Comparison of ENCODE assay signal across 26 mouse cellular contexts in genomic region chr3:150852107-150852506, GRCm38 (mm10).
A peak's percentile ranks its signal among the peaks of the same experiment; 100 is the strongest.
DNase-seq lines count a peak whose midpoint lies in the region; ATAC-seq lines count a peak whose summit lies in the region.
"Had no signal": no experiment of that assay in that cellular context is flagged by ENCODE, and none has a peak within 500 bp of the region (broad histone marks: within the 10 kb centered on the region; RNA-seq: fewer than 3 reads in every experiment).

No protein-coding gene starts in this region.

- no peaks in the 10 kb centered on the region for H3K27me3 ChIP-seq in hindbrain, embryonic 11.5 days (ENCODE audit: control insufficient read depth, insufficient read depth, low read length)
- H3K27me3 ChIP-seq in hindbrain, embryonic 16.5 days (replicated peaks; ENCODE audit: control insufficient read depth, insufficient read depth, low read length): no peaks in the 10 kb centered on the region
- H3K27me3 ChIP-seq: CH12.LX; limb, embryonic 13.5 days; liver, embryonic 12.5 days; neural tube, embryonic 12.5 days had no signal

- no peak overlapping the region for H3K4me2 ChIP-seq in hindbrain, embryonic 11.5 days (replicated peaks; ENCODE audit: low read depth, low read length)
- H3K4me2 ChIP-seq in hindbrain, embryonic 16.5 days (ENCODE audit: low read length): no peak overlapping the region
- H3K4me2 ChIP-seq: heart, embryonic 11.5 days; limb, embryonic 13.5 days; liver, embryonic 12.5 days; neural tube, embryonic 12.5 days had no signal

- ATAC-seq in hindbrain, embryonic 11.5 days (ENCODE audit: low FRiP score): peak; percentile 59; the same call in 1 of the 2 replicates
- ATAC-seq in hindbrain, embryonic 16.5 days: no peak
- ATAC-seq: activated CD4-positive, CD25-positive, alpha-beta regulatory T cell, adult 4 months; liver, embryonic 12.5 days had no signal

- H3K9ac ChIP-seq in hindbrain, embryonic 11.5 days (ENCODE audit: low read depth, low read length): no peak overlapping the region
- H3K9ac ChIP-seq in hindbrain, embryonic 16.5 days (ENCODE audit: low read depth, low read length): no peak overlapping the region
- H3K9ac ChIP-seq: limb, embryonic 13.5 days; liver, embryonic 12.5 days; neural tube, embryonic 12.5 days had no signal

- no peak overlapping the region for H3K27ac ChIP-seq in hindbrain, embryonic 11.5 days (ENCODE audit: low read depth, low read length)
- H3K27ac ChIP-seq in hindbrain, embryonic 16.5 days (ENCODE audit: low read depth, low read length): no peak overlapping the region
- H3K27ac ChIP-seq: gastrocnemius, adult 2 months; kidney, postnatal 0 days; limb, embryonic 13.5 days; liver, embryonic 12.5 days; neural tube, embryonic 12.5 days had no signal

- no peaks in the 10 kb centered on the region for H3K36me3 ChIP-seq in hindbrain, embryonic 11.5 days (ENCODE audit: control insufficient read depth, insufficient read depth, low read length)
- no peaks in the 10 kb centered on the region for H3K36me3 ChIP-seq in hindbrain, embryonic 16.5 days (ENCODE audit: control insufficient read depth, insufficient read depth, low read length)
- H3K36me3 ChIP-seq: G1E; limb, embryonic 13.5 days; liver, embryonic 12.5 days; neural tube, embryonic 12.5 days had no signal

- DNase-seq in hindbrain, embryonic 11.5 days (ENCODE audit: low spot score): peak; percentile 34
- peak; percentile 10 for DNase-seq in Muller cell, postnatal 12 days (ENCODE audit: inconsistent ontology term)
- peak; percentile 2 for DNase-seq in brain, adult 2 months (ENCODE audit: low read depth, low spot score)
- peak; percentile 27 for DNase-seq in mesoderm, embryonic 11.5 days (ENCODE audit: low read depth, low spot score)
- no peak for DNase-seq in adrenal gland, adult (ENCODE audit: inconsistent age in 2 of 2, low spot score in 1 of 2)
- DNase-seq in c-Kit-positive CD71-positive TER-119-positive erythroid progenitor cells, embryonic 14.5 days (ENCODE audit: low spot score): no peak
- DNase-seq: adrenal gland, postnatal 10 days; B cell, adult 2 months; cerebellum, adult 9-10 months; gastrocnemius, adult 2 months; kidney, adult 2 months; layer of hippocampus, adult 9-11 months; lung, adult 18-20 months; lung, postnatal 10 days; right cerebral cortex, adult 18-20 months; right cerebral cortex, postnatal 4 days; thymus, postnatal 25 days had no signal

- no peaks in the 10 kb centered on the region for H3K9me3 ChIP-seq in hindbrain, embryonic 11.5 days (ENCODE audit: control insufficient read depth, low read length)
- no peaks in the 10 kb centered on the region for H3K9me3 ChIP-seq in hindbrain, embryonic 16.5 days (ENCODE audit: control insufficient read depth, low read length)
- H3K9me3 ChIP-seq: limb, embryonic 13.5 days; liver, embryonic 12.5 days; neural tube, embryonic 12.5 days had no signal

- H3K4me3 ChIP-seq in hindbrain, embryonic 11.5 days (ENCODE audit: low read depth, low read length): no peak overlapping the region
- no peak overlapping the region for H3K4me3 ChIP-seq in hindbrain, embryonic 16.5 days (ENCODE audit: low read length)
- H3K4me3 ChIP-seq: gastrocnemius, adult 2 months; limb, embryonic 13.5 days; liver, embryonic 12.5 days; neural tube, embryonic 12.5 days had no signal

- 7% methylated on average over 4 of the region's 4 CpGs for WGBS in hindbrain, embryonic 11.5 days
- 18% methylated on average over 4 of the region's 4 CpGs for WGBS in hindbrain, embryonic 16.5 days

- no peaks in the 10 kb centered on the region for H3K4me1 ChIP-seq in hindbrain, embryonic 11.5 days (replicated peaks; ENCODE audit: control insufficient read depth, insufficient read depth, low read length)
- no peaks in the 10 kb centered on the region for H3K4me1 ChIP-seq in hindbrain, embryonic 16.5 days (ENCODE audit: control insufficient read depth, insufficient read depth, low read depth, low read length)
- H3K4me1 ChIP-seq: limb, embryonic 13.5 days; liver, embryonic 12.5 days; neural tube, embryonic 12.5 days had no signal

Comparison
In these comparisons a context has a peak if more than half of its experiments do, and no peak if none do; other contexts are left out.
1. DNase-seq: peak in hindbrain, embryonic 11.5 days (single experiment), Muller cell, postnatal 12 days (single experiment), brain, adult 2 months (single experiment) and mesoderm, embryonic 11.5 days (single experiment); none in adrenal gland, adult (0 of 2) and c-Kit-positive CD71-positive TER-119-positive erythroid progenitor cells, embryonic 14.5 days (single experiment).